Comparison of ENCODE assay signal across 8 mouse cellular contexts in the genomic region with DNA sequence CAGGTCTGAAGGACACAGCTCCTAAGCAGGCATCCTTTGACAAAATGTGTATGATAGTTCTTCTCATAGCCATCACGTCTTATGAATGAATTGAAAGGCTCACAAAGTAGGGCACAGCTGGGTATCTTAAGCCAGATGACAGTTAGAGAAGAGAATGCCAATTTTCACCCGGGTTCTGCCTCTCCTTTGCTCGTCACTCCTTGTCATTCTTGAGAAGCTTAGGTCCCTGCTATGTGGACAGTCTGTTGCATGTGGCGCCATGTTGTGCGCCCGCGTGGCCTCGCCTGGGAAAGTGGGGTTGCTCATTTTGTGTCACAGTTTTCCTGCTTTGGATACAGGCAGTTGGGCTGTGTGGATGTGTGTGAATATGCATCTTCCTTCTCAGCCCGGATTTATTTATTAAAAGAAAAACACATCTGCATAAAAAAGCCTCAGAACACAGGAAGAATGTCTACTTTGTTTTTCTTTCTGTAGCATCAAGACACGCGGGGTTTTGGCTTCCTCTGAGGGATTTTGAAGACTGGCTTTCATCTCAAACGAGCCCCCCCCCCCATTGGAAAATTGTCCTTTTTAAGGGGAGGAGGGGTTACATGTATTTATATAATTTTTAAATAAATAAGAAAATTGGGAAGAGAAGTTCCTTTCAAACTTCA.
DNase-seq lines count a peak whose midpoint lies in the region; ATAC-seq and TF ChIP-seq lines count a peak whose summit lies in the region.

No protein-coding gene starts in this region.

- no peak for TF ChIP-seq CTCF in spleen, adult 2 months (IDR thresholded peaks at IDR 0.05; ENCODE audit: extremely low read depth, insufficient read depth, insufficient read length, insufficient replicate concordance)

- H3K4me3 ChIP-seq in hindbrain, embryonic 16.5 days (ENCODE audit: low read length): no peak overlapping the region
- H3K4me3 ChIP-seq in hindbrain, embryonic 11.5 days (ENCODE audit: low read depth, low read length): no peak overlapping the region
- no peak overlapping the region; the same call in 1 of the 2 replicates for H3K4me3 ChIP-seq in spleen, adult 2 months (ENCODE audit: extremely low read depth, insufficient read depth, insufficient read length)
- no peak overlapping the region for H3K4me3 ChIP-seq in midbrain, embryonic 16.5 days (ENCODE audit: low read depth, low read length)
- no peak overlapping the region for H3K4me3 ChIP-seq in forebrain, embryonic 16.5 days (replicated peaks; ENCODE audit: low read length)

- H3K36me3 ChIP-seq in hindbrain, embryonic 16.5 days (ENCODE audit: control insufficient read depth, insufficient read depth, low read length): no peaks in the 10 kb centered on the region
- H3K36me3 ChIP-seq in hindbrain, embryonic 11.5 days (ENCODE audit: control insufficient read depth, insufficient read depth, low read length): no peaks in the 10 kb centered on the region
- H3K36me3 ChIP-seq in spleen, adult 2 months (ENCODE audit: control insufficient read depth, insufficient read depth, low read length): peaks cover 25% of the 10 kb centered on the region
- H3K36me3 ChIP-seq in midbrain, embryonic 16.5 days (ENCODE audit: control insufficient read depth, insufficient read depth, low read length): no peaks in the 10 kb centered on the region
- no peaks in the 10 kb centered on the region for H3K36me3 ChIP-seq in forebrain, embryonic 16.5 days (ENCODE audit: control insufficient read depth, insufficient read depth)

- no peak for ATAC-seq in hindbrain, embryonic 16.5 days
- no peak for ATAC-seq in hindbrain, embryonic 11.5 days (ENCODE audit: low FRiP score)
- no peak for ATAC-seq in midbrain, embryonic 16.5 days
- ATAC-seq in forebrain, embryonic 16.5 days: no peak
- no peak for ATAC-seq in activated CD4-positive, CD25-positive, alpha-beta regulatory T cell, adult 4 months

- TF ChIP-seq POLR2A in spleen, adult 2 months (IDR thresholded peaks at IDR 0.05; ENCODE audit: low read depth, low read length): no peak

- H3K27ac ChIP-seq in hindbrain, embryonic 16.5 days (ENCODE audit: low read depth, low read length): peak overlapping the region; percentile 40; the same call in 1 of the 2 replicates
- H3K27ac ChIP-seq in hindbrain, embryonic 11.5 days (ENCODE audit: low read depth, low read length): no peak overlapping the region
- H3K27ac ChIP-seq in spleen, adult 2 months (ENCODE audit: insufficient read depth, low read length): peak overlapping the region; percentile 72
- H3K27ac ChIP-seq in midbrain, embryonic 16.5 days (ENCODE audit: low read length): 0 out of 2 replicates have a peak overlapping the region, but pooled peaks have one; percentile 33
- no peak overlapping the region for H3K27ac ChIP-seq in forebrain, embryonic 16.5 days (ENCODE audit: low read length)

- no peak overlapping the region for H3K4me2 ChIP-seq in hindbrain, embryonic 16.5 days (ENCODE audit: low read length)
- H3K4me2 ChIP-seq in hindbrain, embryonic 11.5 days (replicated peaks; ENCODE audit: low read depth, low read length): no peak overlapping the region
- no peak overlapping the region for H3K4me2 ChIP-seq in midbrain, embryonic 16.5 days (ENCODE audit: low read length)
- H3K4me2 ChIP-seq in forebrain, embryonic 16.5 days (ENCODE audit: low read length): no peak overlapping the region

- no peaks in the 10 kb centered on the region for H3K9me3 ChIP-seq in hindbrain, embryonic 16.5 days (ENCODE audit: control insufficient read depth, low read length)
- no peaks in the 10 kb centered on the region for H3K9me3 ChIP-seq in hindbrain, embryonic 11.5 days (ENCODE audit: control insufficient read depth, low read length)
- H3K9me3 ChIP-seq in midbrain, embryonic 16.5 days (replicated peaks; ENCODE audit: control insufficient read depth, low read length, poor library complexity, severe bottlenecking): no peaks in the 10 kb centered on the region
- H3K9me3 ChIP-seq in forebrain, embryonic 16.5 days (ENCODE audit: control insufficient read depth, low read length): no peaks in the 10 kb centered on the region

- 55% methylated on average over 12 of the region's 12 CpGs for WGBS in hindbrain, embryonic 16.5 days
- 67% methylated on average over 12 of the region's 12 CpGs for WGBS in hindbrain, embryonic 11.5 days
- WGBS in spleen, adult 2 months: 63% methylated on average over 12 of the region's 12 CpGs
- 60% methylated on average over 12 of the region's 12 CpGs for WGBS in midbrain, embryonic 16.5 days
- 52% methylated on average over 12 of the region's 12 CpGs for WGBS in forebrain, embryonic 16.5 days

- no peaks in the 10 kb centered on the region; the same call in 1 of the 2 replicates for H3K27me3 ChIP-seq in hindbrain, embryonic 16.5 days (replicated peaks; ENCODE audit: control insufficient read depth, insufficient read depth, low read length)
- H3K27me3 ChIP-seq in hindbrain, embryonic 11.5 days (ENCODE audit: control insufficient read depth, insufficient read depth, low read length): no peaks in the 10 kb centered on the region
- no peaks in the 10 kb centered on the region for H3K27me3 ChIP-seq in spleen, adult 2 months (ENCODE audit: control insufficient read depth, insufficient read depth, low read length)
- no peaks in the 10 kb centered on the region; the same call in 1 of the 2 replicates for H3K27me3 ChIP-seq in midbrain, embryonic 16.5 days (ENCODE audit: control insufficient read depth, insufficient read depth, low read depth, low read length)
- H3K27me3 ChIP-seq in forebrain, embryonic 16.5 days (replicated peaks; ENCODE audit: control insufficient read depth, insufficient read depth, low read length): no peaks in the 10 kb centered on the region

- no peak overlapping the region for H3K9ac ChIP-seq in hindbrain, embryonic 16.5 days (ENCODE audit: low read depth, low read length)
- H3K9ac ChIP-seq in hindbrain, embryonic 11.5 days (ENCODE audit: low read depth, low read length): no peak overlapping the region
- no peak overlapping the region for H3K9ac ChIP-seq in midbrain, embryonic 16.5 days (ENCODE audit: low read depth, low read length)
- H3K9ac ChIP-seq in forebrain, embryonic 16.5 days (replicated peaks; ENCODE audit: low read depth, low read length): no peak overlapping the region

- DNase-seq in hindbrain, embryonic 11.5 days (ENCODE audit: low spot score): no peak
- no peak for DNase-seq in spleen, adult 2 months (ENCODE audit: low read depth in 1 of 2, low spot score in 2 of 2)
- no peak for DNase-seq in spleen, adult 18-20 months
- DNase-seq in thymus, postnatal 4 days: peak; percentile 64

- H3K4me1 ChIP-seq in hindbrain, embryonic 16.5 days (ENCODE audit: control insufficient read depth, insufficient read depth, low read depth, low read length): peaks cover 8% of the 10 kb centered on the region
- peaks cover 7% of the 10 kb centered on the region for H3K4me1 ChIP-seq in hindbrain, embryonic 11.5 days (replicated peaks; ENCODE audit: control insufficient read depth, insufficient read depth, low read length)
- H3K4me1 ChIP-seq in spleen, adult 2 months (ENCODE audit: control insufficient read depth, insufficient read depth, insufficient read length): peaks cover 50% of the 10 kb centered on the region
- H3K4me1 ChIP-seq in midbrain, embryonic 16.5 days (ENCODE audit: control insufficient read depth, insufficient read depth, low read length): peaks cover 2% of the 10 kb centered on the region; the same call in 1 of the 2 replicates
- peaks cover 7% of the 10 kb centered on the region for H3K4me1 ChIP-seq in forebrain, embryonic 16.5 days (replicated peaks; ENCODE audit: control insufficient read depth, insufficient read depth, low read length)

Comparison
In these comparisons a context has a peak if more than half of its experiments do, and no peak if none do; other contexts are left out.
1. H3K27ac ChIP-seq: peak in hindbrain, embryonic 16.5 days (single experiment), spleen, adult 2 months (single experiment) and midbrain, embryonic 16.5 days (single experiment); none in hindbrain, embryonic 11.5 days (single experiment) and forebrain, embryonic 16.5 days (single experiment).